Mouse (Mus musculus) embryonic fibroblast, embryonic 13.5 days (primary cell): ENCODE results near the gene Cftr.

Experiments used
- CTCF ChIP-seq: IDR thresholded peaks from 2 replicates; pipeline ENCODE4 v1.5.1; 2011; ENCODE audit warnings: mild to moderate bottlenecking, control low read depth, low read length, moderate library complexity, borderline replicate concordance; ENCODE audit not compliant: insufficient read depth
- POLR2A ChIP-seq: IDR thresholded peaks from 2 replicates; pipeline ENCODE4 v1.6.1; 2011; ENCODE audit warnings: low read depth, mild to moderate bottlenecking, control low read depth, low read length, moderate library complexity

- TF ChIP-seq POLR2A (no peak), CTCF (no peak)
Measured at GRCm38 (mm10) chr6:18170311-18170922, at the start of gene Cftr.
